Mouse (Mus musculus): ENCODE data around the gene Scarf2. TPM values are rescaled to one million over a fixed set of nuclear protein-coding genes. Genes with fewer than 3 reads are reported as not detected.

Gene Scarf2
- total RNA-seq (2021) = 1 to 10 TPM; 2.9 to 3.2 TPM

GRCm38 (mm10) chr16:17796971-17797811 lies at the start of gene Scarf2:
Gene Scarf2, plus strand, starts transcription at chr16:17797282.
- no peak for DNase-seq (ENCODE audit: low spot score in 2 of 2)
- intact Hi-C loops (cut with DNase I) = no loop called here

GRCm38 (mm10) chr16:17753001-17753400 lies 44.1 kb upstream of the Scarf2 start:
- no peak for DNase-seq (ENCODE audit: low spot score in 2 of 2)
- intact Hi-C loops (cut with DNase I) = no loop called here

GRCm38 (mm10) chr16:17753686-17754085 lies 43.4 kb upstream of the Scarf2 start:
- intact Hi-C loops (cut with DNase I) = no loop called here
- DNase-seq (ENCODE audit: low spot score in 2 of 2) = no peak

- intact Hi-C loops (cut with DNase I) = no loop called here
- DNase-seq (ENCODE audit: low spot score in 2 of 2) = no peak
Measured at GRCm38 (mm10) chr16:17757756-17758155, 39.3 kb upstream of the Scarf2 start.

- intact Hi-C loops (cut with DNase I) = no loop called here
- DNase-seq (ENCODE audit: low spot score in 2 of 2) = no peak
Measured at GRCm38 (mm10) chr16:17758902-17759301, 38.2 kb upstream of the Scarf2 start.

GRCm38 (mm10) chr16:17759344-17759773 lies 37.7 kb upstream of the Scarf2 start, which contains the start of gene Klhl22:
Gene Klhl22, plus strand, starts transcription at chr16:17759618.
- intact Hi-C loops (cut with DNase I) = no loop called here
- peak; percentile 89 to 92 for DNase-seq (ENCODE audit: low spot score in 2 of 2)

- DNase-seq (ENCODE audit: low spot score in 2 of 2) = peak; percentile 43 to 45
- intact Hi-C loops (cut with DNase I) = no loop called here
Measured at GRCm38 (mm10) chr16:17759813-17760321, 37.2 kb upstream of the Scarf2 start.

GRCm38 (mm10) chr16:17760657-17761056 lies 36.4 kb upstream of the Scarf2 start:
- intact Hi-C loops (cut with DNase I) = no loop called here
- peak in 1 of 2 experiments; percentile 21 for DNase-seq (ENCODE audit: low spot score in 2 of 2)

GRCm38 (mm10) chr16:17761074-17761473 lies 36.0 kb upstream of the Scarf2 start:
- DNase-seq (ENCODE audit: low spot score in 2 of 2) = no peak
- intact Hi-C loops (cut with DNase I) = no loop called here

- no peak for DNase-seq (ENCODE audit: low spot score in 2 of 2)
- intact Hi-C loops (cut with DNase I) = no loop called here
Measured at GRCm38 (mm10) chr16:17764108-17764511, 33.0 kb upstream of the Scarf2 start.

- DNase-seq (ENCODE audit: low spot score in 2 of 2) = peak in 1 of 2 experiments; percentile 70
- intact Hi-C loops (cut with DNase I) = no loop called here
Measured at GRCm38 (mm10) chr16:17768834-17769233, 28.2 kb upstream of the Scarf2 start.

GRCm38 (mm10) chr16:17771117-17771865 lies 25.8 kb upstream of the Scarf2 start:
- intact Hi-C loops (cut with DNase I) = no loop called here
- DNase-seq (ENCODE audit: low spot score in 2 of 2) = no peak

- no peak for DNase-seq (ENCODE audit: low spot score in 2 of 2)
- intact Hi-C loops (cut with DNase I) = no loop called here
Measured at GRCm38 (mm10) chr16:17776828-17777227, 20.3 kb upstream of the Scarf2 start.

GRCm38 (mm10) chr16:17778223-17778622 lies 18.9 kb upstream of the Scarf2 start:
- DNase-seq (ENCODE audit: low spot score in 2 of 2) = no peak
- intact Hi-C loops (cut with DNase I) = no loop called here

- intact Hi-C loops (cut with DNase I) = no loop called here
Measured at GRCm38 (mm10) chr16:17779692-17780091, 17.4 kb upstream of the Scarf2 start.

GRCm38 (mm10) chr16:17785337-17785736 lies 11.7 kb upstream of the Scarf2 start:
- DNase-seq (ENCODE audit: low spot score in 2 of 2) = no peak
- intact Hi-C loops (cut with DNase I) = no loop called here

More at GRCm38 (mm10) chr16:17779692-17780091, 17.4 kb upstream of the Scarf2 start:
- DNase-seq (ENCODE audit: low spot score in 2 of 2) = no peak

GRCm38 (mm10) chr16:17792728-17793127 lies 4.4 kb upstream of the Scarf2 start:
- no peak for DNase-seq (ENCODE audit: low spot score in 2 of 2)
- intact Hi-C loops (cut with DNase I) = no loop called here

GRCm38 (mm10) chr16:17794047-17794446 lies 3.0 kb upstream of the Scarf2 start:
- intact Hi-C loops (cut with DNase I) = no loop called here
- peak in 1 of 2 experiments; percentile 72 for DNase-seq (ENCODE audit: low spot score in 2 of 2)

- intact Hi-C loops (cut with DNase I) = no loop called here
- no peak for DNase-seq (ENCODE audit: low spot score in 2 of 2)
Measured at GRCm38 (mm10) chr16:17795643-17796042, 1.4 kb upstream of the Scarf2 start.

- intact Hi-C loops (cut with DNase I) = no loop called here
- no peak for DNase-seq (ENCODE audit: low spot score in 2 of 2)
Measured at GRCm38 (mm10) chr16:17796519-17796918, 563 bp upstream of the Scarf2 start.

Data from left cerebral cortex, postnatal 25 days (tissue).